16 mouse cellular contexts compared by ENCODE assay signal in genomic region chr16:31002117-31002516, GRCm38 (mm10).
DNase-seq lines count a peak whose midpoint lies in the region; ATAC-seq and TF ChIP-seq lines count a peak whose summit lies in the region.
"Had no signal": no experiment of that assay in that cellular context is flagged by ENCODE, and none has a peak within 500 bp of the region (broad histone marks: within the 10 kb centered on the region; RNA-seq: fewer than 3 reads in every experiment).

No protein-coding gene starts in this region.

- DNase-seq in cerebellum, postnatal 25 days = peak; percentile 64 to 65
- DNase-seq in cerebellum, adult 18-20 months = no peak
- DNase-seq in layer of hippocampus, adult 2 months (ENCODE audit: low spot score in 2 of 2) = no peak
- DNase-seq in layer of hippocampus, adult 8-10 months (ENCODE audit: low spot score in 2 of 2) = no peak
- DNase-seq in right cerebral cortex, postnatal 10 days (ENCODE audit: low spot score in 2 of 2) = peak; percentile 61 to 78
- DNase-seq in right cerebral cortex, postnatal 14 days = no peak
- peak; percentile 77 for DNase-seq in midbrain, postnatal 0 days (ENCODE audit: low spot score)
- no peak for DNase-seq in B cell, adult 2 months
- DNase-seq: gastrocnemius, adult 2 months; heart, postnatal 4 days; lung, postnatal 36 days; thymus, postnatal 4 days had no signal

- WGBS in midbrain, postnatal 0 days = 92% methylated on average over 6 of the region's 6 CpGs

- H3K27ac ChIP-seq in layer of hippocampus, adult 2 months = peak overlapping the region; percentile 75
- H3K27ac ChIP-seq in midbrain, postnatal 0 days (ENCODE audit: low read depth, low read length) = no peak overlapping the region
- H3K27ac ChIP-seq: liver, embryonic 15.5 days had no signal

- H3K4me1 ChIP-seq in midbrain, postnatal 0 days (ENCODE audit: insufficient read depth, low read length) = no peaks in the 10 kb centered on the region

- no peak overlapping the region for H3K9ac ChIP-seq in midbrain, postnatal 0 days (replicated peaks; ENCODE audit: low read length, poor library complexity, severe bottlenecking)
- H3K9ac ChIP-seq: kidney, embryonic 15.5 days; liver, embryonic 15.5 days had no signal

- H3K9me3 ChIP-seq in midbrain, postnatal 0 days (ENCODE audit: low read length) = no peaks in the 10 kb centered on the region
- H3K9me3 ChIP-seq: kidney, embryonic 15.5 days; liver, embryonic 15.5 days had no signal

- H3K36me3 ChIP-seq in midbrain, postnatal 0 days (ENCODE audit: insufficient read depth, low read length) = no peaks in the 10 kb centered on the region
- H3K36me3 ChIP-seq: liver, embryonic 15.5 days had no signal

- H3K4me2 ChIP-seq in midbrain, postnatal 0 days (ENCODE audit: low read depth, low read length, poor library complexity, severe bottlenecking) = no peak overlapping the region
- H3K4me2 ChIP-seq: heart, embryonic 11.5 days; kidney, embryonic 15.5 days; liver, embryonic 15.5 days had no signal

- H3K27me3 ChIP-seq in midbrain, postnatal 0 days (ENCODE audit: insufficient read depth, low read length) = no peaks in the 10 kb centered on the region
- H3K27me3 ChIP-seq: kidney, embryonic 15.5 days; liver, embryonic 15.5 days had no signal

- ATAC-seq in midbrain, postnatal 0 days (ENCODE audit: low FRiP score) = peak; percentile 52
- ATAC-seq: activated CD4-positive, CD25-positive, alpha-beta regulatory T cell, adult 4 months had no signal

- no peak overlapping the region for H3K4me3 ChIP-seq in layer of hippocampus, adult 2 months
- H3K4me3 ChIP-seq in midbrain, postnatal 0 days (ENCODE audit: low read depth, low read length) = no peak overlapping the region
- H3K4me3 ChIP-seq: gastrocnemius, adult 2 months; kidney, embryonic 15.5 days; liver, embryonic 15.5 days had no signal

- no peak for TF ChIP-seq CTCF in layer of hippocampus, adult 2 months (conservative IDR thresholded peaks at IDR 0.05)
- TF ChIP-seq CTCF in midbrain, postnatal 0 days (IDR thresholded peaks at IDR 0.05) = no peak

Comparison
In these comparisons a context has a peak if more than half of its experiments do, and no peak if none do; other contexts are left out.
1. DNase-seq: peak in cerebellum, postnatal 25 days (2 of 2), right cerebral cortex, postnatal 10 days (2 of 2) and midbrain, postnatal 0 days (single experiment); none in cerebellum, adult 18-20 months (0 of 2), layer of hippocampus, adult 2 months (0 of 2), layer of hippocampus, adult 8-10 months (0 of 2), right cerebral cortex, postnatal 14 days (single experiment) and B cell, adult 2 months (0 of 2).